In the genomic region with DNA sequence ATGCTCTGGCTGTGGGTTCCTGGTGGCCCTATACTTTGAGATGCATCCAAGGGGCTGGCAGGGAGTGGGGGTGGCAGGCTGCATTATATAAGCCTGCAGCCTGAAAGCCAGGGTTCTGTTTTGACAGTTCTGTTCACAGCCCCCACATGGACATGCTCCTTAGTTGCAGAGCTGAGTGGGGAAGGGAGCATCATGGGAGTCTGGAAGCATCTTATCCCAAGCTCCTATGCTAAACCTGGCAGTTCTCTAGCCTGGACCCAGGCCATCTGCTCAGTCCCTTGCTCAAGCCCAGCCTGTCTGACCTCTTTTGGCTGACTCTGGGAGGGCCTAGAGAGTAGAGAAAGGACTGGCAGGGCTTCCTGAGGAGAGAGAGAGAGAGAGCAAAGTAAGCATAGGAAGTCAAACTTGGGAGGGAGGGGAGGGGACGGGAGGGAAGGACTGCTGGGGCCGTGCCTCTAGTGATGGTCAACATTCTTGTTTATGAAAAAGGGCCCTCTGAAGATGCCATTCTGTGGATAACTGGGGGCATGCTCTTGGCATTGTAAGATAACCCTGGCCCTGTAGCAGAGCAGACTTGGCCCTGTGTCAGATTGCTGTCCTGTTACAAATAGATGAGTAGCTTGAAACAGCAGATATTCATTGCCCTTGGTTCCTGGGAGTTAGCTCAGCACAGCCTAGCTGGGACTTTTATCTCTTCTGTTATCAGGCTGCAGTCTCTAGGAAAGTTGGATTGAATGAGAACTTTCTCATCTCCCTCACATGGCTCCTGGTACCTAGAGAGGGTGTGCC, we compare ENCODE assay signal across 9 mouse cellular contexts. TPM values are rescaled to one million over a fixed set of nuclear protein-coding genes. Genes with fewer than 3 reads are reported as not detected.
A peak's percentile ranks its signal among the peaks of the same experiment; 100 is the strongest.
DNase-seq lines count a peak whose midpoint lies in the region; ATAC-seq and TF ChIP-seq lines count a peak whose summit lies in the region.
"Had no signal": no experiment of that assay in that cellular context is flagged by ENCODE, and none has a peak within 500 bp of the region (broad histone marks: within the 10 kb centered on the region; RNA-seq: fewer than 3 reads in every experiment).

No protein-coding gene starts in this region.

- DNase-seq in kidney, postnatal 25 days: no peak
- DNase-seq in adrenal gland, postnatal 14 days: peak; percentile 76
- peak; percentile 10 for DNase-seq in forebrain, postnatal 0 days
- DNase-seq in heart, postnatal 4 days: peak; percentile 74
- DNase-seq in lung, postnatal 10 days: peak; percentile 58
- DNase-seq in thymus, adult 18-20 months: no peak

- no peak for TF ChIP-seq CTCF in forebrain, postnatal 0 days (IDR thresholded peaks at IDR 0.05; ENCODE audit: low read depth)

- H3K4me1 ChIP-seq in kidney, embryonic 14.5 days (ENCODE audit: control insufficient read depth, insufficient read depth, low read length): 0 out of 2 replicates have a peak, but pooled peaks cover 3% of the 10 kb centered on the region
- no peaks in the 10 kb centered on the region; the same call in 1 of the 2 replicates for H3K4me1 ChIP-seq in forebrain, postnatal 0 days (ENCODE audit: insufficient read depth)
- H3K4me1 ChIP-seq in stomach, embryonic 16.5 days (ENCODE audit: control insufficient read depth, insufficient read depth, low read length): 0 out of 2 replicates have a peak, but pooled peaks cover 6% of the 10 kb centered on the region
- H3K4me1 ChIP-seq: limb, embryonic 15.5 days had no signal

- peaks cover 5% of the 10 kb centered on the region for H3K36me3 ChIP-seq in kidney, embryonic 14.5 days (ENCODE audit: control insufficient read depth, insufficient read depth, low read length)
- no peaks in the 10 kb centered on the region for H3K36me3 ChIP-seq in forebrain, postnatal 0 days (ENCODE audit: insufficient read depth)
- no peaks in the 10 kb centered on the region for H3K36me3 ChIP-seq in stomach, embryonic 16.5 days (ENCODE audit: control insufficient read depth, insufficient read depth, low read length)

- no peaks in the 10 kb centered on the region for H3K9me3 ChIP-seq in kidney, embryonic 14.5 days (ENCODE audit: control insufficient read depth, low read length)
- H3K9me3 ChIP-seq in forebrain, postnatal 0 days (ENCODE audit: low read length): no peaks in the 10 kb centered on the region
- no peaks in the 10 kb centered on the region for H3K9me3 ChIP-seq in stomach, embryonic 16.5 days (replicated peaks; ENCODE audit: control insufficient read depth, low read length)
- H3K9me3 ChIP-seq: limb, embryonic 15.5 days had no signal

- no peaks in the 10 kb centered on the region for H3K27me3 ChIP-seq in kidney, embryonic 14.5 days (ENCODE audit: control insufficient read depth, insufficient read depth, low read length)
- no peaks in the 10 kb centered on the region for H3K27me3 ChIP-seq in forebrain, postnatal 0 days (ENCODE audit: insufficient read depth, low read length)
- H3K27me3 ChIP-seq in stomach, embryonic 16.5 days (ENCODE audit: control insufficient read depth, insufficient read depth, low read length): no peaks in the 10 kb centered on the region
- H3K27me3 ChIP-seq: limb, embryonic 15.5 days had no signal

- H3K4me2 ChIP-seq in kidney, embryonic 14.5 days (replicated peaks; ENCODE audit: low read depth, low read length): no peak overlapping the region
- no peak overlapping the region for H3K4me2 ChIP-seq in forebrain, postnatal 0 days (ENCODE audit: low read depth)
- H3K4me2 ChIP-seq in stomach, embryonic 16.5 days (ENCODE audit: low read depth, low read length): no peak overlapping the region
- H3K4me2 ChIP-seq: limb, embryonic 15.5 days had no signal

- 41% methylated on average over 2 of the region's 2 CpGs for WGBS in kidney, embryonic 14.5 days
- 61% methylated on average over 2 of the region's 2 CpGs for WGBS in forebrain, postnatal 0 days
- WGBS in stomach, embryonic 16.5 days: 13% methylated on average over 2 of the region's 2 CpGs

- ATAC-seq in kidney, embryonic 14.5 days (ENCODE audit: low FRiP score, low TSS enrichment): peak; percentile 29; the same call in 1 of the 2 replicates
- peak; percentile 70 for ATAC-seq in forebrain, postnatal 0 days
- peak; percentile 78; the same call in 1 of the 2 replicates for ATAC-seq in stomach, embryonic 16.5 days (ENCODE audit: insufficient read depth, low FRiP score)

- no peak overlapping the region for H3K9ac ChIP-seq in kidney, embryonic 14.5 days (ENCODE audit: low read depth, low read length)
- H3K9ac ChIP-seq in forebrain, postnatal 0 days: no peak overlapping the region; the same call in 1 of the 2 replicates
- H3K9ac ChIP-seq in stomach, embryonic 16.5 days (ENCODE audit: low read length): no peak overlapping the region
- H3K9ac ChIP-seq: limb, embryonic 15.5 days had no signal

- no peak overlapping the region for H3K27ac ChIP-seq in kidney, embryonic 14.5 days (ENCODE audit: low read depth, low read length)
- no peak overlapping the region for H3K27ac ChIP-seq in forebrain, postnatal 0 days (ENCODE audit: low read depth, low read length)
- peak overlapping the region; percentile 22; the same call in 1 of the 2 replicates for H3K27ac ChIP-seq in stomach, embryonic 16.5 days (ENCODE audit: low read length)
- H3K27ac ChIP-seq: limb, embryonic 15.5 days had no signal

- no peak overlapping the region for H3K4me3 ChIP-seq in kidney, embryonic 14.5 days (ENCODE audit: low read length)
- H3K4me3 ChIP-seq in forebrain, postnatal 0 days (ENCODE audit: low read depth, low read length): no peak overlapping the region
- H3K4me3 ChIP-seq in stomach, embryonic 16.5 days (replicated peaks; ENCODE audit: low read length): no peak overlapping the region
- H3K4me3 ChIP-seq: limb, embryonic 15.5 days had no signal

RNA-seq across cellular contexts. Expression of a gene that starts 25.4 kb away (rescaled TPM):
- polyA plus RNA-seq in kidney, embryonic 14.5 days (2014; fragmentation: Nextera tagmentation; extraction: Ambion mirVana): 133 and 188 TPM in 2 replicates
- total RNA-seq in adrenal gland, postnatal 14 days (2021): 26.7 and 33.0 TPM in 2 replicates
- total RNA-seq in forebrain, postnatal 0 days (2014; rRNA removed): 20.3 and 22.2 TPM in 2 replicates
- 18.3 and 19.0 TPM in 2 replicates for polyA plus RNA-seq in forebrain, postnatal 0 days (2015; fragmentation: Nextera tagmentation; extraction: Ambion mirVana)
- total RNA-seq in heart, postnatal 4 days (2021): 10 to 100 TPM; 68.7 to 69.5 TPM
- 112 and 117 TPM in 2 replicates for polyA plus RNA-seq in stomach, embryonic 16.5 days (2015; fragmentation: Nextera tagmentation; extraction: Ambion mirVana)

RNA-seq across cellular contexts. Expression of a gene that starts 41.4 kb away (rescaled TPM):
- 12.5 and 15.0 TPM in 2 replicates for polyA plus RNA-seq in kidney, embryonic 14.5 days (2014; fragmentation: Nextera tagmentation; extraction: Ambion mirVana)
- total RNA-seq in adrenal gland, postnatal 14 days (2021): 26.0 and 33.3 TPM in 2 replicates
- total RNA-seq in forebrain, postnatal 0 days (2014; rRNA removed): 8.7 and 10.5 TPM in 2 replicates
- polyA plus RNA-seq in forebrain, postnatal 0 days (2015; fragmentation: Nextera tagmentation; extraction: Ambion mirVana): 13.3 and 14.4 TPM in 2 replicates
- total RNA-seq in heart, postnatal 4 days (2021): 10 to 100 TPM; 15.0 to 16.6 TPM
- polyA plus RNA-seq in stomach, embryonic 16.5 days (2015; fragmentation: Nextera tagmentation; extraction: Ambion mirVana): 25.7 and 25.8 TPM in 2 replicates

Comparison
In these comparisons a context has a peak if more than half of its experiments do, and no peak if none do; other contexts are left out.
1. DNase-seq: peak in adrenal gland, postnatal 14 days (single experiment), forebrain, postnatal 0 days (single experiment), heart, postnatal 4 days (single experiment) and lung, postnatal 10 days (single experiment); none in kidney, postnatal 25 days (0 of 2) and thymus, adult 18-20 months (0 of 2).
2. Peak in every context shown above with its lines, with median percentiles within 50 percentile points of each other: ATAC-seq.